Mouse (Mus musculus): ENCODE data around the gene Nhp2. TPM values are rescaled to one million over a fixed set of nuclear protein-coding genes. Genes with fewer than 3 reads are reported as not detected.
"Not testable (repeated sequence)": the region's sequence is repeated elsewhere in the genome, so short reads cannot be mapped to it uniquely, and the experiment has no call there.

The Nhp2 gene
- total RNA-seq, 2 experiments from 2014 or later, result 7.5 to 23.3 TPM

- ATAC-seq (replicated peaks; ENCODE audit: low FRiP score, poor library complexity, severe bottlenecking), result no peak
Measured at GRCm38 (mm10) chr11:51652889-51653418, 33.4 kb downstream of the Nhp2 start.

DNA sequence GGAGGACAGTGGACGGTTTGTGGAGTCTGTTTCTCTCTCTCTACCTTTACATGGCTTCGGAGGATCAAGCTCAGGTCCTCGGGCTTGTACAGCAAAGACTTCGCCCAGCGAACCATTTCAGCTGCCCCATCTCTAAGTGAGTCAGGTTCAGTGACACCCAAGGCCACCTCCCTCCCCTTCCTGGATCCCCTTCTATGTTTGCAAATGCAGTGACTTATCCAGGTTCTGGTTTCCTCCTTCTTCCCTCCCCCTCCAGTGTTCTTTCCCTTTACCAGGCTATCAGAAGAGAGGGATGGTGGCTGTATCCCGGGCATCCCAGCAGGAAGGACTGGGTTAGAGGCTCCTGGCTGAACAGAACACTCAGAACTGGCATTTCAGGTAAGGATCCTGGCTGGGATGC lies 34.2 kb downstream of the Nhp2 start:
- no peak for ATAC-seq (replicated peaks; ENCODE audit: low FRiP score, poor library complexity, severe bottlenecking)

DNA sequence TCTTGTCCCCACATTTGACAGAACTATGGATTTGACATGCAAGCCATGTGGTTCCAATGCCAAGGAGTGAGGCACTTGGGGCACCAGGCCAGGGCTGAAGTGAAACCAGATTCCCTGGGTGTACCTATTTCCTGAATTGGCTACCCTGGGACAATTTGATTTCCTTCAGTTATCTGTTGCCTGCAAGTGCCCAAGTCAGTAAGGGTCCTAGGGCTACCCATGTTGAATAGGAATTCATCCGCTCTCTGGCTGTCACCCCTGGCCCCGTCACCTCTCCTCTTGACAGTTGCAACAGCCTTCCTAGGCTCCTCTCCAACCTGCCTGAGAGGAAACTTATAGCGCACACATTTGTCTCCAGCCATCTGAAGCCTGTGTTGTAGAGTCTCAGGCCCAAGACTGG lies 35.4 kb downstream of the Nhp2 start:
- ATAC-seq (replicated peaks; ENCODE audit: low FRiP score, poor library complexity, severe bottlenecking), result no peak

- ATAC-seq (replicated peaks; ENCODE audit: low FRiP score, poor library complexity, severe bottlenecking), result no peak
Measured at GRCm38 (mm10) chr11:51656798-51657521, 37.4 kb downstream of the Nhp2 start.

DNA sequence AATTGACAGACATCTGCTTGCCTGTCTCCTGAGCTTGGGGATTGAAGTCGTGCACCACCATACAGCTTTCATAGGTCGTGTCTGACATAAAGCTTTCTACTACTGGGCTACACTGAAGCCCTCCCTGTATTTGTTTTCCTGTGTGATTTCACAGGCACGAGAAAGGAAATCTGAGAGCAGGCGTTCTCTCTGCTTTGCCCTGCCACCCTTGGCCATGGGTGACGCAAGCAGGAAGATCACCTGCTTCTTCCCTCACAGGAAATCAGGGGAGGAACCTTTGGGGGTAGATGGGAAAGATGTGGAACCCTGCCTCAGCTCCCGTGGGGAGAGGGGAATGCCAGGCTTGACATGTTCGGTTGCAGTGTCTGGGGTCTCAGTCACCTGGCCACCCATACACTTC lies 38.8 kb downstream of the Nhp2 start:
- no peak for ATAC-seq (replicated peaks; ENCODE audit: low FRiP score, poor library complexity, severe bottlenecking)

DNA sequence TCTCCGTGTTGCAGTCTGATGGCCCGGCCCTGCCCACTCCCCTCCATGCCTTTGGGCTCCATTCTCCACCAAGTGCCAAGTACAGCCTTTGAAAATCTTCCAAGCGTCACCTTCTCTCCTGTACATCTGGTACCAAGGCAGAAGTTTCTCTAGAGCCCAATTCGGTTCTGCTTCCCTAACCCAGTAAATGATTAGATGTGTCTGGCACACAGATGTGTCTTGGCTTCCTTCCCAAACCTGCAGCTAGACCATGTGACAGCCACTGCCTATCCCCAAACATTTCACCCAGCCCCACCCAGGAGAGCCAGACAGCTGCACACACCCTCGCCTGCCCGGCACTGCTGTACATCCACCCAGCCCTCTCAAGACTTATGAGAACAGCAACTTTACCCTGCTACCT lies 39.2 kb downstream of the Nhp2 start:
- peak; percentile 83 for ATAC-seq (replicated peaks; ENCODE audit: low FRiP score, poor library complexity, severe bottlenecking)

GRCm38 (mm10) chr11:51661867-51662365 lies 42.4 kb downstream of the Nhp2 start:
- ATAC-seq (replicated peaks; ENCODE audit: low FRiP score, poor library complexity, severe bottlenecking), result no peak

DNA sequence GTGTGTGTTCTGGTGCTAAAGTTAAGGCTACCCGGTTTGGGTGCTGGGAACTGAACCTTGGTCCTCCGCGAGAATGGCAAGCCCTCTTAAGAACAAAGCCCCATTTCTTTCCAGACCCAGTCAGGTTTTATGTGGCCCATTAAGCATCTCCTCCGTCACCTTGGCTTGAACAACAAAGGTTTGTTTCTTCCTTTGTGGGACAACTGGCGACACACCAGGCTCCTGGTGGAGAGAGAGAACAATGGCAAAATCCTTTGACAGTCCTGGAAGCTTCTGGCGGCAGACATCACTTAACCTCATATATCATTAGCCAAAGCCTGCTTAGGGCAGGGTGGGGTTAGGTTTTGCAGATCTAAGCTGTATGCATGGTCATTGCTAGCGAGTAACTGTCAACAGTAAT lies 43.1 kb downstream of the Nhp2 start:
- no peak for ATAC-seq (replicated peaks; ENCODE audit: low FRiP score, poor library complexity, severe bottlenecking)

DNA sequence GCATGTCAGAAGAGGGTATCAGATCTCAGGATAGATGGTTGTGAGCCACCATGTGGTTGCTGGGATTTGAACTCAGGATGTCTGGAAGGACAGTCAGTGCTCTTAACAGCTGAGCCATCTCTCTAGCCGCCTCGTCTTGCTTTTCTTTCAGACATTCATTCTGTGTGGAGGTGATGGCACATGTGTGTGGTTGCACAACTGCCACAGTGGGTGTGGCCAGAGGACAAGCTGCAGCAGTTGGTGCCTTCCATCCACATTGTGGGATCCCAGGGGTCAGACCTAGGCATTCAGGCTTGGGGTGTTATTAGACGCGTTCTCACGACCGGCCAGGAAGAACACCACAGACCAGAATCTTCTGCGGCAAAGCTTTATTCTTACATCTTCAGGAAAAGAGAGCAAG lies 45.2 kb downstream of the Nhp2 start:
- ATAC-seq (replicated peaks; ENCODE audit: low FRiP score, poor library complexity, severe bottlenecking), result not testable (repeated sequence)

GRCm38 (mm10) chr11:51670846-51671245 lies 51.3 kb downstream of the Nhp2 start:
- no peak for ATAC-seq (replicated peaks; ENCODE audit: low FRiP score, poor library complexity, severe bottlenecking)

DNA sequence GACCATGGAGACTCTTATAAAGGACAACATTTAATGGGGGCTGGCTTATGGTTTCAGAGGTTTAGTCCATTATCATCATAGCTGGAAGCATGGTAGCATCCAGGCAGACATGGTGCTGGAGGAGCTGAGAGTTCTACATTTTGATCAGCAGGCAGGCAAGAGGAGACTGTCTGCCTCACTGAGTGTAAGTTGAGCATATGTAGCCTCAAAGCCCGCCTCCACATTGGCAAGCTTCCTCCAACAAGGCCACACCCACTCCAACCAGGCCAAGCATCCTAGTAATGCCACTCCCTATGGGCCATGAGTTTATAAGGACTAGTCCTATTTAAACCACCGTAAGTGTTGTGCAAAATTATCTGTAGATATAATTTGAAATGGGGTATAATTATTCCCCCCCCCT lies 51.8 kb downstream of the Nhp2 start:
- no peak; the same call in 1 of the 2 replicates for ATAC-seq (replicated peaks; ENCODE audit: low FRiP score, poor library complexity, severe bottlenecking)

- ATAC-seq (replicated peaks; ENCODE audit: low FRiP score, poor library complexity, severe bottlenecking), result no peak
Measured at GRCm38 (mm10) chr11:51673291-51673690, 53.8 kb downstream of the Nhp2 start.

Other genes starting within 250 kb of the Nhp2 start
- 1.3 and 2.1 TPM in 2 replicates for gene Phykpl, start 35.0 kb upstream of the Nhp2 start, total RNA-seq (2015; ENCODE audit: low replicate concordance)
- 3.1 and 5.2 TPM in 2 replicates for gene Phykpl, start 35.0 kb upstream of the Nhp2 start, total RNA-seq (2017; ENCODE audit: low replicate concordance)
- 140 and 157 TPM in 2 replicates for gene Hnrnpab, start 12.9 kb upstream of the Nhp2 start, total RNA-seq (2015; ENCODE audit: low replicate concordance)
- gene Hnrnpab, start 12.9 kb upstream of the Nhp2 start, total RNA-seq (2017; ENCODE audit: low replicate concordance), result 174 and 180 TPM in 2 replicates
- 17.3 and 18.6 TPM in 2 replicates for gene Rmnd5b, start 16.2 kb downstream of the Nhp2 start, total RNA-seq (2015; ENCODE audit: low replicate concordance)
- 3.6 and 3.9 TPM in 2 replicates for gene Rmnd5b, start 16.2 kb downstream of the Nhp2 start, total RNA-seq (2017; ENCODE audit: low replicate concordance)
- gene N4bp3, start 31.1 kb downstream of the Nhp2 start, total RNA-seq (2015; ENCODE audit: low replicate concordance), result 1.0 TPM in 1 of 2 replicates, not detected in the other
- gene N4bp3, start 31.1 kb downstream of the Nhp2 start, total RNA-seq (2017; ENCODE audit: low replicate concordance), result not detected in 2 replicates
- 0.84 TPM in 1 of 2 replicates, not detected in the other for gene D930048N14Rik, start 31.2 kb downstream of the Nhp2 start, total RNA-seq (2015; ENCODE audit: low replicate concordance)
- not detected in 2 replicates for gene D930048N14Rik, start 31.2 kb downstream of the Nhp2 start, total RNA-seq (2017; ENCODE audit: low replicate concordance)
- 11.9 and 18.1 TPM in 2 replicates for gene 0610009B22Rik, start 69.1 kb downstream of the Nhp2 start, total RNA-seq (2015; ENCODE audit: low replicate concordance)
- gene 0610009B22Rik, start 69.1 kb downstream of the Nhp2 start, total RNA-seq (2017; ENCODE audit: low replicate concordance), result 5.0 and 8.1 TPM in 2 replicates
- gene Sec24a, start 143.9 kb downstream of the Nhp2 start, total RNA-seq (2015; ENCODE audit: low replicate concordance), result 4.2 and 7.3 TPM in 2 replicates
- 2.0 and 2.6 TPM in 2 replicates for gene Sec24a, start 143.9 kb downstream of the Nhp2 start, total RNA-seq (2017; ENCODE audit: low replicate concordance)
- 46.6 and 58.4 TPM in 2 replicates for gene Sar1b, start 144.0 kb downstream of the Nhp2 start, total RNA-seq (2015; ENCODE audit: low replicate concordance)
- gene Sar1b, start 144.0 kb downstream of the Nhp2 start, total RNA-seq (2017; ENCODE audit: low replicate concordance), result 10.6 and 21.3 TPM in 2 replicates
- gene Jade2, start 237.9 kb downstream of the Nhp2 start, total RNA-seq (2015; ENCODE audit: low replicate concordance), result 1.7 and 3.8 TPM in 2 replicates
- gene Jade2, start 237.9 kb downstream of the Nhp2 start, total RNA-seq (2017; ENCODE audit: low replicate concordance), result 2.4 and 2.6 TPM in 2 replicates

Measured in erythroblast, adult 5-6 weeks (primary cell).